In the genomic region with DNA sequence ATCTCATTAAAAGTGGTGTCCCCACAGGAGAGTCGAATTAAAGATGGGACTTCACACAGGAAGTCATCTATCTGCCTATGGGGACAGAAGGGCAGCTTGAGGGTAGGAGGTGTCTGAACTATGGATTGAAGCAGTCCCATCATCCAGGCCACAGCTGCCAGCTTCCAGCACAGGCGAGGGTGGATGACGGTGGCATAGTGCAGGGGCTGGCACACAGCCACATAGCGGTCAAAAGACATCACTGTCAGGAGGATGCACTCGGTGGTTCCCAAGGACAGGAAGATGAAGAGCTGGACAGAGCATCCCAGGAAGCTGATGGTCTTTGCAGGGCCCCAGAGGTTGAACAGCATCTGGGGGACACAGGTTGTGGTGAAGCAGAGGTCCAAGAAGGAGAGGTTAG, we compare ENCODE assay signal across 31 mouse cellular contexts. TPM values are rescaled to one million over a fixed set of nuclear protein-coding genes. Genes with fewer than 3 reads are reported as not detected.
DNase-seq lines count a peak whose midpoint lies in the region; TF ChIP-seq lines count a peak whose summit lies in the region.
"Had no signal": no experiment of that assay in that cellular context is flagged by ENCODE, and none has a peak within 500 bp of the region (broad histone marks: within the 10 kb centered on the region; RNA-seq: fewer than 3 reads in every experiment).

No protein-coding gene starts in this region.

- no peak for TF ChIP-seq POLR2A in cerebellum, adult 2 months (IDR thresholded peaks at IDR 0.05; ENCODE audit: borderline replicate concordance, insufficient read depth, low read length)

- H3K4me3 ChIP-seq in cerebellum, adult 2 months (replicated peaks; ENCODE audit: insufficient read depth, low read depth, low read length), result no peak overlapping the region
- H3K4me3 ChIP-seq: embryonic facial prominence, embryonic 13.5 days; embryonic facial prominence, embryonic 15.5 days; erythroblast, embryonic 14.5 days; forebrain, embryonic 10.5 days; forebrain, embryonic 12.5 days had no signal

- no peak for TF ChIP-seq CTCF in cerebellum, adult 2 months (IDR thresholded peaks at IDR 0.05; ENCODE audit: borderline replicate concordance, insufficient read depth, low read depth, low read length)

- intact Hi-C loops in heart, postnatal 25 days (cut with DNase I), result no loop called here
- intact Hi-C loops in left cerebral cortex, postnatal 4 days (cut with DNase I), result no loop called here

- no peaks in the 10 kb centered on the region for H3K4me1 ChIP-seq in cerebellum, adult 2 months (ENCODE audit: control insufficient read depth, insufficient read depth, low read length)
- H3K4me1 ChIP-seq: embryonic facial prominence, embryonic 13.5 days; embryonic facial prominence, embryonic 15.5 days; forebrain, embryonic 10.5 days; forebrain, embryonic 12.5 days had no signal

- DNase-seq in cerebellum, postnatal 10 days, result peak; percentile 91
- no peak for DNase-seq in cerebellum, adult 2 months
- DNase-seq in heart, adult 11 months, result peak; percentile 83
- no peak for DNase-seq in heart, postnatal 25 days (ENCODE audit: low spot score)
- peak; percentile 83 for DNase-seq in left cerebral cortex, postnatal 4 days
- DNase-seq in left cerebral cortex, adult 9 months (ENCODE audit: low spot score in 2 of 2), result no peak
- DNase-seq in retina, postnatal 1 day, result peak; percentile 67
- no peak for DNase-seq in retina, embryonic 14.5 days (ENCODE audit: low spot score)
- DNase-seq: adrenal gland, adult 2 months; adrenal gland, postnatal 10 days; adrenal gland, postnatal 25 days; B cell, adult 2 months; cerebellum, adult 11 months; cerebellum, adult 18-20 months; cerebellum, adult 9-11 months; cerebellum, postnatal 36 days; embryo, embryonic 11 days had no signal

- 5% methylated on average over 5 of the region's 5 CpGs for WGBS in cerebellum, adult 2 months

- H3K27me3 ChIP-seq in cerebellum, adult 2 months (ENCODE audit: control insufficient read depth, insufficient read depth, low read length), result no peaks in the 10 kb centered on the region
- H3K27me3 ChIP-seq: embryonic facial prominence, embryonic 13.5 days; embryonic facial prominence, embryonic 15.5 days; forebrain, embryonic 12.5 days had no signal

- no peak overlapping the region for H3K27ac ChIP-seq in cerebellum, adult 2 months (ENCODE audit: insufficient read depth, low read length)
- H3K27ac ChIP-seq: embryonic facial prominence, embryonic 13.5 days; embryonic facial prominence, embryonic 15.5 days; forebrain, embryonic 10.5 days; forebrain, embryonic 12.5 days had no signal

RNA-seq across cellular contexts. Expression of a gene that starts 4.8 kb away (rescaled TPM):
- polyA plus RNA-seq in cerebellum, adult 2 months (2012; rRNA removed), result not detected in 2 replicates
- total RNA-seq in heart, postnatal 25 days (2021), result not detected
- not detected for total RNA-seq in left cerebral cortex, postnatal 4 days (2021)
- total RNA-seq: adrenal gland, adult 2 months; adrenal gland, postnatal 10 days; adrenal gland, postnatal 25 days; adrenal gland, postnatal 4 days; CH12.LX; common myeloid progenitor, adult 5-6 weeks had no signal
- polyA plus RNA-seq: adrenal gland, adult 2 months; brain, embryonic 14.5 days; CD4-positive, CD25-positive, alpha-beta regulatory T cell, adult 4 months; embryonic facial prominence, embryonic 11.5 days; embryonic facial prominence, embryonic 13.5 days; embryonic facial prominence, embryonic 15.5 days; erythroblast, embryonic 14.5 days; forebrain, embryonic 10.5 days; forebrain, embryonic 12.5 days; forebrain, embryonic 14.5 days; forebrain, embryonic 16.5 days; G1E had no signal

RNA-seq across cellular contexts. Expression of a gene that starts 5.0 kb away (rescaled TPM):
- polyA plus RNA-seq in cerebellum, adult 2 months (2012; rRNA removed), result not detected in 2 replicates
- total RNA-seq in heart, postnatal 25 days (2021), result not detected
- total RNA-seq in left cerebral cortex, postnatal 4 days (2021), result not detected
- total RNA-seq: adrenal gland, adult 2 months; adrenal gland, postnatal 10 days; adrenal gland, postnatal 25 days; CH12.LX; common myeloid progenitor, adult 5-6 weeks had no signal
- polyA plus RNA-seq: adrenal gland, adult 2 months; brain, embryonic 14.5 days; embryonic facial prominence, embryonic 11.5 days; embryonic facial prominence, embryonic 13.5 days; erythroblast, embryonic 14.5 days; forebrain, embryonic 10.5 days; forebrain, embryonic 14.5 days; forebrain, embryonic 16.5 days; G1E had no signal

RNA-seq across cellular contexts. Expression of a gene that starts 26.6 kb away (rescaled TPM):
- not detected in 2 replicates for polyA plus RNA-seq in cerebellum, adult 2 months (2012; rRNA removed)
- total RNA-seq in heart, postnatal 25 days (2021), result not detected
- not detected for total RNA-seq in left cerebral cortex, postnatal 4 days (2021)
- total RNA-seq: adrenal gland, adult 2 months; adrenal gland, postnatal 10 days; adrenal gland, postnatal 25 days; adrenal gland, postnatal 4 days; CH12.LX; common myeloid progenitor, adult 5-6 weeks; G1E had no signal
- polyA plus RNA-seq: adrenal gland, adult 2 months; brain, embryonic 14.5 days; CD4-positive, CD25-positive, alpha-beta regulatory T cell, adult 4 months; embryonic facial prominence, embryonic 11.5 days; embryonic facial prominence, embryonic 13.5 days; embryonic facial prominence, embryonic 15.5 days; erythroblast, embryonic 14.5 days; forebrain, embryonic 10.5 days; forebrain, embryonic 12.5 days; forebrain, embryonic 14.5 days; forebrain, embryonic 16.5 days; G1E had no signal

RNA-seq across cellular contexts. Expression of a gene that starts 47.5 kb away (rescaled TPM):
- 403 and 405 TPM in 2 replicates for polyA plus RNA-seq in cerebellum, adult 2 months (2012; rRNA removed)
- 1 to 10 TPM; 6.9 to 7.4 TPM for total RNA-seq in heart, postnatal 25 days (2021)
- total RNA-seq in left cerebral cortex, postnatal 4 days (2021), result 100 to 1,000 TPM; 430 to 482 TPM

Comparison
In these comparisons a context has a peak if more than half of its experiments do, and no peak if none do; other contexts are left out.
1. DNase-seq: peak in cerebellum, postnatal 10 days (2 of 2), heart, adult 11 months (single experiment), left cerebral cortex, postnatal 4 days (single experiment) and retina, postnatal 1 day (single experiment); none in cerebellum, adult 2 months (0 of 2), heart, postnatal 25 days (single experiment), left cerebral cortex, adult 9 months (0 of 2) and retina, embryonic 14.5 days (single experiment).